ENCODE assay signal across 8 mouse cellular contexts in genomic region chr5:115300035-115300744, GRCm38 (mm10). TPM values are rescaled to one million over a fixed set of nuclear protein-coding genes. Genes with fewer than 3 reads are reported as not detected.
DNase-seq lines count a peak whose midpoint lies in the region; ATAC-seq and TF ChIP-seq lines count a peak whose summit lies in the region.

No protein-coding gene starts in this region.

- under 1% methylated on average over 46 of the region's 46 CpGs for WGBS in hindbrain, embryonic 16.5 days
- WGBS in macrophage (ENCODE audit: missing documents) = 1% methylated on average over 42 of the region's 46 CpGs

- H3K4me1 ChIP-seq in hindbrain, embryonic 16.5 days (ENCODE audit: control insufficient read depth, insufficient read depth, low read depth, low read length) = peaks cover 18% of the 10 kb centered on the region

- H3K4me3 ChIP-seq in gastrocnemius, adult 2 months = peak overlapping the region; percentile 92
- peak overlapping the region; percentile 88 for H3K4me3 ChIP-seq in hindbrain, embryonic 16.5 days (ENCODE audit: low read length)
- peak overlapping the region; percentile 85 for H3K4me3 ChIP-seq in macrophage (ENCODE audit: inconsistent target)

- peak overlapping the region; percentile 87 for H3K27ac ChIP-seq in gastrocnemius, adult 2 months
- H3K27ac ChIP-seq in hindbrain, embryonic 16.5 days (ENCODE audit: low read depth, low read length) = peak overlapping the region; percentile 94
- H3K27ac ChIP-seq in macrophage = peak overlapping the region; percentile 59

- H3K36me3 ChIP-seq in hindbrain, embryonic 16.5 days (ENCODE audit: control insufficient read depth, insufficient read depth, low read length) = peaks cover 16% of the 10 kb centered on the region
- H3K36me3 ChIP-seq in macrophage (ENCODE audit: inconsistent target) = peaks cover 25% of the 10 kb centered on the region; the same call in 1 of the 2 replicates

- peak overlapping the region; percentile 68 for H3K4me2 ChIP-seq in hindbrain, embryonic 16.5 days (ENCODE audit: low read length)

- H3K9ac ChIP-seq in hindbrain, embryonic 16.5 days (ENCODE audit: low read depth, low read length) = peak overlapping the region; percentile 86

- DNase-seq in thymus, postnatal 0 days (ENCODE audit: low spot score) = peak; percentile 71
- DNase-seq in thymus, postnatal 4 days = no peak
- peak; percentile 71 for DNase-seq in gastrocnemius, adult 2 months
- DNase-seq in left cerebral cortex, postnatal 10 days (ENCODE audit: extremely low spot score in 1 of 2, low spot score in 2 of 2) = peak; percentile 66 to 83
- DNase-seq in right cerebral cortex, postnatal 36 days (ENCODE audit: low spot score in 2 of 2) = peak; percentile 40 to 54

- no peaks in the 10 kb centered on the region for H3K9me3 ChIP-seq in hindbrain, embryonic 16.5 days (ENCODE audit: control insufficient read depth, low read length)

- peaks cover 19% of the 10 kb centered on the region for H3K79me2 ChIP-seq in macrophage (ENCODE audit: inconsistent target)

- peak; percentile 10; the same call in 1 of the 2 replicates for ATAC-seq in common myeloid progenitor, adult 5-6 weeks (replicated peaks; ENCODE audit: low read depth, poor library complexity, severe bottlenecking)
- peak; percentile 3; the same call in 1 of the 2 replicates for ATAC-seq in hindbrain, embryonic 16.5 days

- peak; percentile 38 for TF ChIP-seq CTCF in gastrocnemius, adult 2 months (IDR thresholded peaks at IDR 0.05)

- no peaks in the 10 kb centered on the region for H3K27me3 ChIP-seq in hindbrain, embryonic 16.5 days (replicated peaks; ENCODE audit: control insufficient read depth, insufficient read depth, low read length)

- intact Hi-C loops in gastrocnemius, adult 2 months (cut with DNase I) = loop anchor here (2.0 kb wide), 1 partner anchor 49 kb away; the partner anchor contains the start of gene Cox6a1
- intact Hi-C loops in left cerebral cortex, postnatal 10 days (cut with DNase I) = loop anchor here (2.0 to 5.0 kb wide), 2 partner anchors 19 to 47 kb away; partner anchors contain the start of gene Cox6a1

RNA-seq across cellular contexts. Expression of gene Dynll1, which starts 0.6 kb away (rescaled TPM):
- 1,203 and 1,571 TPM in 2 replicates for polyA plus RNA-seq in thymus, postnatal 0 days (2015; fragmentation: Nextera tagmentation; extraction: Ambion mirVana)
- 257 and 310 TPM in 2 replicates for total RNA-seq in common myeloid progenitor, adult 5-6 weeks (2017)
- total RNA-seq in gastrocnemius, adult 2 months (2021) = 100 to 1,000 TPM in 1 of 2 experiments, 10 to 100 TPM in 1; 48.4 to 115 TPM
- 1,172 and 1,268 TPM in 2 replicates for polyA plus RNA-seq in hindbrain, embryonic 16.5 days (2015; fragmentation: Nextera tagmentation; extraction: Ambion mirVana)
- 100 to 1,000 TPM; 702 to 749 TPM for total RNA-seq in left cerebral cortex, postnatal 10 days (2021)
- 10 to 100 TPM in 21 of 26 experiments, 1 to 10 TPM in 5; 5.0 to 57.2 (median 19.0) TPM for total RNA-seq in macrophage (2018; cell fraction: chromatin; rRNA removed)
- total RNA-seq in macrophage (2018; cell fraction: cytosol; rRNA removed) = 100 to 1,000 TPM; 140 to 323 (median 245) TPM
- total RNA-seq in macrophage (2018; cell fraction: nucleus; rRNA removed) = 100 to 1,000 TPM in 3 of 26 experiments, 10 to 100 TPM in 23; 19.5 to 129 (median 67.6) TPM
- polyA plus RNA-seq in macrophage (2018) = 156 to 244 TPM (median 202 TPM) in 3 replicates

RNA-seq across cellular contexts. Expression of gene Coq5, which starts 20.7 kb away (rescaled TPM):
- 38.5 TPM in 2 replicates for polyA plus RNA-seq in thymus, postnatal 0 days (2015; fragmentation: Nextera tagmentation; extraction: Ambion mirVana)
- total RNA-seq in common myeloid progenitor, adult 5-6 weeks (2017) = 38.4 and 43.7 TPM in 2 replicates
- total RNA-seq in gastrocnemius, adult 2 months (2021) = 100 to 1,000 TPM in 1 of 2 experiments, 10 to 100 TPM in 1; 63.8 to 112 TPM
- 61.4 and 62.9 TPM in 2 replicates for polyA plus RNA-seq in hindbrain, embryonic 16.5 days (2015; fragmentation: Nextera tagmentation; extraction: Ambion mirVana)
- total RNA-seq in left cerebral cortex, postnatal 10 days (2021) = 10 to 100 TPM; 36.4 to 37.1 TPM
- 10 to 100 TPM; 10.2 to 40.4 (median 20.7) TPM for total RNA-seq in macrophage (2018; cell fraction: chromatin; rRNA removed)
- total RNA-seq in macrophage (2018; cell fraction: cytosol; rRNA removed) = 10 to 100 TPM; 12.8 to 30.2 (median 24.1) TPM
- 10 to 100 TPM; 11.4 to 36.7 (median 19.4) TPM for total RNA-seq in macrophage (2018; cell fraction: nucleus; rRNA removed)
- polyA plus RNA-seq in macrophage (2018) = 22.6 to 29.0 TPM (median 22.8 TPM) in 3 replicates

RNA-seq across cellular contexts. Expression of gene Srsf9, which starts 26.8 kb away (rescaled TPM):
- polyA plus RNA-seq in thymus, postnatal 0 days (2015; fragmentation: Nextera tagmentation; extraction: Ambion mirVana) = 236 and 257 TPM in 2 replicates
- 74.3 and 92.1 TPM in 2 replicates for total RNA-seq in common myeloid progenitor, adult 5-6 weeks (2017)
- 10 to 100 TPM in 1 of 2 experiments, 1 to 10 TPM in 1; 9.3 to 12.1 TPM for total RNA-seq in gastrocnemius, adult 2 months (2021)
- 105 and 128 TPM in 2 replicates for polyA plus RNA-seq in hindbrain, embryonic 16.5 days (2015; fragmentation: Nextera tagmentation; extraction: Ambion mirVana)
- 10 to 100 TPM; 59.6 to 64.6 TPM for total RNA-seq in left cerebral cortex, postnatal 10 days (2021)
- total RNA-seq in macrophage (2018; cell fraction: chromatin; rRNA removed) = 10 to 100 TPM in 25 of 26 experiments, 1 to 10 TPM in 1; 9.4 to 77.6 (median 32.7) TPM
- 100 to 1,000 TPM in 1 of 26 experiments, 10 to 100 TPM in 25; 50.7 to 100 (median 79.4) TPM for total RNA-seq in macrophage (2018; cell fraction: cytosol; rRNA removed)
- total RNA-seq in macrophage (2018; cell fraction: nucleus; rRNA removed) = 10 to 100 TPM; 24.0 to 91.0 (median 47.1) TPM
- polyA plus RNA-seq in macrophage (2018) = 61.4 to 98.7 TPM (median 76.4 TPM) in 3 replicates

RNA-seq across cellular contexts. Expression of gene Rnf10, which starts 27.5 kb away (rescaled TPM):
- 88.3 and 98.7 TPM in 2 replicates for polyA plus RNA-seq in thymus, postnatal 0 days (2015; fragmentation: Nextera tagmentation; extraction: Ambion mirVana)
- total RNA-seq in common myeloid progenitor, adult 5-6 weeks (2017) = 56.3 and 72.0 TPM in 2 replicates
- total RNA-seq in gastrocnemius, adult 2 months (2021) = 100 to 1,000 TPM; 269 to 274 TPM
- 146 and 180 TPM in 2 replicates for polyA plus RNA-seq in hindbrain, embryonic 16.5 days (2015; fragmentation: Nextera tagmentation; extraction: Ambion mirVana)
- 100 to 1,000 TPM; 256 to 269 TPM for total RNA-seq in left cerebral cortex, postnatal 10 days (2021)
- 100 to 1,000 TPM in 23 of 26 experiments, 10 to 100 TPM in 3; 78.3 to 198 (median 139) TPM for total RNA-seq in macrophage (2018; cell fraction: chromatin; rRNA removed)
- 100 to 1,000 TPM; 101 to 133 (median 123) TPM for total RNA-seq in macrophage (2018; cell fraction: cytosol; rRNA removed)
- total RNA-seq in macrophage (2018; cell fraction: nucleus; rRNA removed) = 100 to 1,000 TPM in 21 of 26 experiments, 10 to 100 TPM in 5; 87.0 to 147 (median 113) TPM
- polyA plus RNA-seq in macrophage (2018) = 89.0 to 101 TPM (median 92.8 TPM) in 3 replicates

RNA-seq across cellular contexts. Expression of gene Gatc, which starts 40.8 kb away (rescaled TPM):
- 11.6 and 12.5 TPM in 2 replicates for polyA plus RNA-seq in thymus, postnatal 0 days (2015; fragmentation: Nextera tagmentation; extraction: Ambion mirVana)
- total RNA-seq in common myeloid progenitor, adult 5-6 weeks (2017) = 15.0 and 19.9 TPM in 2 replicates
- 10 to 100 TPM; 22.2 to 28.0 TPM for total RNA-seq in gastrocnemius, adult 2 months (2021)
- 32.3 and 45.5 TPM in 2 replicates for polyA plus RNA-seq in hindbrain, embryonic 16.5 days (2015; fragmentation: Nextera tagmentation; extraction: Ambion mirVana)
- 10 to 100 TPM; 23.8 to 25.5 TPM for total RNA-seq in left cerebral cortex, postnatal 10 days (2021)
- 1 to 10 TPM in 13 of 26 experiments, under 1 TPM in 6, not detected in 7; 0.46 to 6.4 (median 2.2) TPM for total RNA-seq in macrophage (2018; cell fraction: chromatin; rRNA removed)
- 10 to 100 TPM in 25 of 26 experiments, 1 to 10 TPM in 1; 9.5 to 27.5 (median 22.3) TPM for total RNA-seq in macrophage (2018; cell fraction: cytosol; rRNA removed)
- total RNA-seq in macrophage (2018; cell fraction: nucleus; rRNA removed) = 10 to 100 TPM in 6 of 26 experiments, 1 to 10 TPM in 20; 1.7 to 15.0 (median 5.0) TPM
- 23.7 to 43.8 TPM (median 24.3 TPM) in 3 replicates for polyA plus RNA-seq in macrophage (2018)
